Mouse (Mus musculus) hindbrain, embryonic 15.5 days (tissue): ENCODE measurements around the gene Cnn2. TPM values are rescaled to one million over a fixed set of nuclear protein-coding genes. Genes with fewer than 3 reads are reported as not detected.
A peak's percentile ranks its signal among the peaks of the same experiment; 100 is the strongest.

Source experiments
- ATAC-seq: fragments of 200-750 bp; cut with Nextera tagmentation; 2 replicates; pipeline ENCODE4 v1.8.0; 2017; ENCODE audit warnings: low read depth, moderate number of reproducible peaks, moderate TSS enrichment; ENCODE audit not compliant: low FRiP score
- H3K27ac ChIP-seq: fragments of 300-500 bp; sonication (generic); replicated peaks from 2 replicates; pipeline ENCODE4 v1.5.1; 2015; ENCODE audit warnings: mild to moderate bottlenecking, inconsistent platforms
- H3K27me3 ChIP-seq: fragments of 300-500 bp; sonication (generic); 2 replicates; pipeline ENCODE4 v1.6.1; 2015; ENCODE audit warnings: control low read depth, inconsistent platforms
- H3K36me3 ChIP-seq: fragments of 300-500 bp; sonication (generic); 2 replicates; pipeline ENCODE4 v1.6.1; 2015; ENCODE audit warnings: control low read depth, inconsistent platforms
- H3K4me1 ChIP-seq: fragments of 300-500 bp; sonication (generic); replicated peaks from 2 replicates; pipeline ENCODE4 v1.6.1; 2015; ENCODE audit warnings: control low read depth, inconsistent platforms
- H3K4me2 ChIP-seq: fragments of 300-500 bp; sonication (generic); 2 replicates; pipeline ENCODE4 v1.6.1; 2015; ENCODE audit warnings: moderate library complexity, mild to moderate bottlenecking, inconsistent platforms
- H3K4me3 ChIP-seq: fragments of 300-500 bp; sonication (generic); 2 replicates; pipeline ENCODE4 v1.5.1; 2015; ENCODE audit warnings: mild to moderate bottlenecking, inconsistent platforms
- H3K9ac ChIP-seq: fragments of 300-500 bp; sonication (generic); 2 replicates; pipeline ENCODE4 v1.6.1; 2015; ENCODE audit warnings: inconsistent platforms
- H3K9me3 ChIP-seq: fragments of 300-500 bp; sonication (generic); 2 replicates; pipeline ENCODE4 v1.6.1; 2016; ENCODE audit warnings: control low read depth, inconsistent platforms
- WGBS: fragments of 180-500 bp; shearing (Covaris S2); methylation state at CpG from one replicate; pipeline ENCODE4 v1.1.7; 2015; 5-methylcytosine and 5-hydroxymethylcytosine counted together
- polyA plus RNA-seq: library from polyadenylated mRNA; unstranded; fragments of >200 nt; fragmentation: Nextera tagmentation; extraction: Ambion mirVana; gene quantifications from 2 replicates; pipeline ENCODE4 v1.2.1, GENCODE M21; 2015

Gene Cnn2
- polyA plus RNA-seq, 1 experiment from 2014 or later, result 29.4 TPM

DNA sequence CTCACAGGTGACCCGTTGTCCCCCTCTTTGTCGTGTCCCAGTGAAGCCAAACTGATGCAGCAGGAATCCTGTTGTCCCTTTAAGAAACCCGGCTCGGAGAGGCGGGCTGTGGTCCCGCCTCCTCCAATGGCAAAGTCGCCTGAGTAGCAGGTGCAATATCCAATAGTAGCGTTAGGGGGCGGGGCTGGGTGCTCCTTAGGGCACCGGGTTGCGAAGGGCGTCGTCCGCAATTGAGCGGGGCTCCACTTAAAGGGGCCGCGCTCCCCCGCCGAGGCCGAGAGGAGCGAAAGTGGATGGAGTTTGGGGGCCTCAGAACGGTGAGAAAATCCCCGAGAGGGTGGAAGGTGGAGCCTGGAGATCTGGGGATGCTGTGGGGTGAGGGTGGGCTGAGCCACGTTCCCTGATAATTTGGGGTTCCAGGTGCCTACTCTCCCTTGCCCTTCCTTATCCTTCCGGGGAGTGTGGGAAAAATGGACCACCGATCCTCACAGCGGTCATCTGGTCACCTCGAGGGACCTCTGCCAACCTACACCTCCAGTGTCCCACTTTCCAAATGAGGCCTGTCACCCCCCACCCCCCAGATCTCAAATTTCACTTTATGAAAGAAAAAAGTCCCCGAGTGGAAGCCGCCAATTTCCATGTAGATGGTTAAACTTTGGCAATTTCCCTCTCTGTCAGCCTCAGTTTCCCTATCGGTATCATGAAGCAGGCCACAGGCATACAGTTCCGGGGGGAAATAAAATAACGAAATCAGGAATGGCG, 8.1 kb downstream of the Cnn2 start, which contains the start of gene Abca7:
Gene Abca7, plus strand, starts transcription at position 223 of the 762 bp plus-strand sequence.
- no peaks in the 10 kb centered on the region for H3K9me3 ChIP-seq
- peak within 1 kb of the TSS; percentile 54 for H3K4me3 ChIP-seq
- peaks cover 29% of the 10 kb centered on the region for H3K4me1 ChIP-seq
- H3K9ac ChIP-seq, result peak within 1 kb of the TSS; percentile 46
- under 1% methylated on average over 34 of the region's 34 CpGs for WGBS
- peak within 1 kb of the TSS; percentile 81 for H3K4me2 ChIP-seq
- peak; percentile 90 for ATAC-seq
- no peaks in the 10 kb centered on the region for H3K36me3 ChIP-seq
- H3K27me3 ChIP-seq, result peaks cover 4% of the 10 kb centered on the region
- H3K27ac ChIP-seq, result peak within 1 kb of the TSS; percentile 69

GRCm38 (mm10) chr10:79997034-79997760, 8.8 kb downstream of the Cnn2 start:
- Histone ChIP-seq H3K9ac (peak overlapping the region; percentile 46), H3K4me2 (peak overlapping the region; percentile 81), H3K27me3 (peaks cover 11% of the 10 kb centered on the region), H3K4me1 (peaks cover 29% of the 10 kb centered on the region), H3K4me3 (peak overlapping the region; percentile 54), H3K9me3 (no peaks in the 10 kb centered on the region), H3K36me3 (no peaks in the 10 kb centered on the region), H3K27ac (peak overlapping the region; percentile 69)
- ATAC-seq, result peak; percentile 74
- 1% methylated on average over 35 of the region's 35 CpGs for WGBS

GRCm38 (mm10) chr10:79997819-79998218, 9.4 kb downstream of the Cnn2 start:
- peak; percentile 16; the same call in 1 of the 2 replicates for ATAC-seq
- Histone ChIP-seq H3K9ac (peak overlapping the region; percentile 40), H3K9me3 (no peaks in the 10 kb centered on the region), H3K4me1 (peaks cover 29% of the 10 kb centered on the region), H3K4me2 (peak overlapping the region; percentile 81), H3K36me3 (no peaks in the 10 kb centered on the region), H3K27ac (peak overlapping the region; percentile 69), H3K27me3 (peaks cover 14% of the 10 kb centered on the region), H3K4me3 (peak overlapping the region; percentile 54)
- 9% methylated on average over 15 of the region's 15 CpGs for WGBS

GRCm38 (mm10) chr10:80001945-80002344, 13.6 kb downstream of the Cnn2 start:
- Histone ChIP-seq H3K36me3 (no peaks in the 10 kb centered on the region), H3K27me3 (peaks cover 15% of the 10 kb centered on the region), H3K4me2 (no peak overlapping the region), H3K4me3 (no peak overlapping the region), H3K27ac (no peak overlapping the region), H3K9me3 (no peaks in the 10 kb centered on the region), H3K9ac (no peak overlapping the region), H3K4me1 (peaks cover 17% of the 10 kb centered on the region)
- WGBS, result 79% methylated on average over 9 of the region's 9 CpGs
- ATAC-seq, result no peak

- H3K4me3 ChIP-seq, result no peak overlapping the region
- no peak overlapping the region for H3K9ac ChIP-seq
- WGBS, result 25% methylated on average over 21 of the region's 21 CpGs
These were observed 14.4 kb downstream of the Cnn2 start for GRCm38 (mm10) chr10:80002829-80003228.

DNA sequence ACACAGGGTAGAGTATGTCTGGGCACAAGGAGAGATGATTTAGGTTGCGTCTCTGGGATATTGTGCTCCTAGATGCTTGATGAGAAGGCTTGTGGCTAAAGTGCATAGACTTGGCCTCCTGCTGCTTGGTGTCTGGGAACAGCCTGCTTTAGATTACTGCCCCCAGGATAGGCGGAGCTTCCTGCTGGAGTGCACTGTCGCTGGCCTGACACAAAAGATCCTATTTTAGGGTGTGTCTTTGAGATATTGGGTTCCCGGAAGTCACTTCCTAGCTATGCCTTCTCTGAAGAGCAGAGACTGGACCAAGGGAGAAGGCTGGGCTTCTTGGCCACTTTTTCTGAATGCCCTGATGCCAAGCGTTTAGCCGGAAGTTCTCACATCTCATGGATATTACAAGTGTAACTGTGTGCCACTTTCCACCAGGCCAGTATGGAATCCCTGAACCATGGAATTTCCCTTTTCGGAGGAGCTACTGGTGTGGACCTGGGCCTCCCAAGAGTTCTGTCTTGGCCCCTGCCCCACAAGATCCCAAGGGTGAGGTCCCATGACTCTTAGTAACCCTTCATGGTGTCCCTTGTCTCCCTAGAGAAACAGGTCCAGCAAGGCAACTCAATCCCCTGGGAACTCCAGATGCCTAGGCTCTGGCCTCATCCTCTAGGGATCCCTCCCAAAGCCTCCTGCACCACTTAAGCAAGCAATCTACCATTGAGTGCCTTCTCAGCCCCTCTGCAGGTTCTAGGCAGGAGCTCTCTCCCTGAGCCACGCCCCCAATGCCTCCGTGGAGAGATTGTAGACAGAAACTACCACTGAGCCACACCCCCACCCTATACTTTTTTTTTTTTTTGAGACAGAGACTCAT, 15.2 kb downstream of the Cnn2 start:
- Histone ChIP-seq H3K36me3 (peaks cover 2% of the 10 kb centered on the region), H3K4me1 (0 out of 2 replicates have a peak, but pooled peaks cover under 1% of the 10 kb centered on the region)

More at GRCm38 (mm10) chr10:80002829-80003228, 14.4 kb downstream of the Cnn2 start:
- Histone ChIP-seq H3K27ac (no peak overlapping the region), H3K36me3 (no peaks in the 10 kb centered on the region), H3K9me3 (no peaks in the 10 kb centered on the region), H3K27me3 (peaks cover 15% of the 10 kb centered on the region), H3K4me2 (no peak overlapping the region), H3K4me1 (peaks cover 8% of the 10 kb centered on the region)
- no peak for ATAC-seq

GRCm38 (mm10) chr10:80004233-80004705, 15.9 kb downstream of the Cnn2 start:
- no peak overlapping the region for H3K9ac ChIP-seq
- no peak overlapping the region for H3K4me3 ChIP-seq
- H3K36me3 ChIP-seq, result peaks cover 9% of the 10 kb centered on the region
- H3K4me1 ChIP-seq, result no peaks in the 10 kb centered on the region
- no peak overlapping the region for H3K27ac ChIP-seq
- H3K4me2 ChIP-seq, result no peak overlapping the region
- no peak for ATAC-seq
- 87% methylated on average over 8 of the region's 8 CpGs for WGBS
- H3K27me3 ChIP-seq, result peaks cover 15% of the 10 kb centered on the region
- H3K9me3 ChIP-seq, result no peaks in the 10 kb centered on the region

More for the DNA sequence above, 15.2 kb downstream of the Cnn2 start:
- no peak overlapping the region for H3K9ac ChIP-seq
- no peak overlapping the region for H3K4me3 ChIP-seq
- H3K4me2 ChIP-seq, result no peak overlapping the region
- no peak for ATAC-seq
- 62% methylated on average over 9 of the region's 9 CpGs for WGBS
- peaks cover 15% of the 10 kb centered on the region for H3K27me3 ChIP-seq
- H3K27ac ChIP-seq, result no peak overlapping the region
- no peaks in the 10 kb centered on the region for H3K9me3 ChIP-seq

DNA sequence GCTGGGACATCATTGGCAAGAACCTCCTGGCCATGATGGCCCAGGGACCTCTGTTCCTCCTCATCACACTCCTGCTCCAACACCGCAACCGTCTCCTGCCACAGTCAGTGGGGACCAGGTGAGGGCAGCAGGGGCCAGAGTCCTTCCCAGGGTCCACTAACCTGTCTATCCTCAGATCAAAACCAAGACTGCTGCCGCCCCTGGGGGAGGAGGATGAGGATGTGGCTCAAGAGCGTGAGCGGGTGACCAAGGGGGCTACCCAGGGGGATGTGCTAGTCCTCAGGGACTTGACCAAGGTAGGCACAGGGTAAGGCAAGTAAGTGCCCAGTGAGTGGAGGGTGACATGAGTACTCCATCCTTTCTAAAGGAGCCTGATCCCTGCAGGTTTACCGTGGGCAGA, 23.4 kb downstream of the Cnn2 start:
- ATAC-seq, result no peak
- Histone ChIP-seq H3K4me3 (no peak overlapping the region), H3K27ac (no peak overlapping the region), H3K9me3 (peaks cover 15% of the 10 kb centered on the region), H3K36me3 (peaks cover 41% of the 10 kb centered on the region), H3K4me2 (no peak overlapping the region), H3K4me1 (no peaks in the 10 kb centered on the region), H3K9ac (no peak overlapping the region), H3K27me3 (peaks cover 48% of the 10 kb centered on the region)
- WGBS, result 88% methylated on average over 6 of the region's 6 CpGs

GRCm38 (mm10) chr10:80013609-80014008, 25.2 kb downstream of the Cnn2 start:
- Histone ChIP-seq H3K4me2 (no peak overlapping the region), H3K9me3 (peaks cover 15% of the 10 kb centered on the region), H3K4me3 (no peak overlapping the region), H3K27ac (no peak overlapping the region), H3K36me3 (peaks cover 39% of the 10 kb centered on the region), H3K4me1 (no peaks in the 10 kb centered on the region), H3K9ac (no peak overlapping the region), H3K27me3 (peaks cover 52% of the 10 kb centered on the region)
- no peak for ATAC-seq
- 34% methylated on average over 25 of the region's 25 CpGs for WGBS

DNA sequence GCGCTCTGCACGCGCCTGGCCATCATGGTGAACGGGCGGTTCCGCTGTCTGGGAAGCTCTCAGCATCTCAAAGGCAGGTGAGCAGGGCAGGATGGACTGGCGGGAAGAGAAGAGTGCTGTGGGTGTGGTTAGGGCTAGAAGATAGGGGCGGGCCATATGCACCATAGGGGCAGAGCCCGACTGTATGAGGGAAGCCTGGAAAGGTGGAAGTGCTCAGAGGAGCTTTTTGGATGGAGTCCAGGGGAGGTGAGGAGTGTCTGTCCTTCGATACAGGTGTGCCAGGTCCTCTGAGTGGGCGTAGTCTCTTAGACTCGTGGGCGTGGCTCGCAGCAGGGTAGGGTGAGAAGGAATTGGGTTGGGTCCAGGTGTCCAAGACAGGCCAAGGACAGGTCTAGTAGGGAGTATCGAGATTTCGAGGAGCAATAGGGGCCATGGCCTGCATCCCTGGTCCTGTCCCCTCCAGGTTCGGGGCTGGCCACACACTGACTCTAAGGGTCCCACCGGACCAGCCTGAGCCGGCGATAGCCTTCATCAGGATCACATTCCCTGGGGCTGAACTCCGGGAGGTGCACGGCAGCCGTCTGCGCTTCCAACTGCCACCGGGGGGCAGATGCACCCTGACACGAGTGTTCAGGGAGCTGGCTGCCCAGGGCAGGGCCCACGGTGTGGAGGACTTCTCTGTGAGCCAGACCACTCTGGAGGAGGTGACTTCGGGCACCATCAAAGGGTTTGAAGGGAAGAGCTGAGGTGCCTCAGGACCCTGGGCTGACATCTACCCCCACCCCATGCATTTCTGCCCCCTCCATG, 26.3 kb downstream of the Cnn2 start:
- Histone ChIP-seq H3K36me3 (peaks cover 29% of the 10 kb centered on the region), H3K9ac (no peak overlapping the region), H3K9me3 (peaks cover 15% of the 10 kb centered on the region), H3K27me3 (peaks cover 60% of the 10 kb centered on the region), H3K4me1 (no peaks in the 10 kb centered on the region), H3K4me3 (no peak overlapping the region), H3K27ac (no peak overlapping the region), H3K4me2 (no peak overlapping the region)
- no peak for ATAC-seq
- 27% methylated on average over 28 of the region's 28 CpGs for WGBS

DNA sequence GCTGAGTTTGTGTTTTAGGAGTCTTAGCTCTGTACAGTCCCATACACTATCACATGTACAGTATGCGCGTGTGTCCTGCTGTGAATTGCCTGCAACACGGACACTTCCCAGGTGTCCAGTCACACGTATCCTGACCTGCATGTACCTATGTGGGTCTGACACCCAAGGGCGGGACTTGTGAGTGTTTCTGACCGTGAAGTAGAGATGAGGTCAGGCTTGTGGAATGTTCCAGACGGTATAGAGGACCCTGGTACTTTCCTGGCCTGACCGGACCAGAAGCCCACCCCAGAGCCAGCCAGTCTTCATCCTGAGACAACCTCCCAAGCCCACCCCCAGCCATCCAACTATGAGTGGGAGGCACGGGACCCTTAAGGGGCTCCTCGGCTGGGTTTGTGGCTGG, 27.2 kb downstream of the Cnn2 start:
- peaks cover 67% of the 10 kb centered on the region for H3K27me3 ChIP-seq

More for the DNA sequence above, 27.2 kb downstream of the Cnn2 start:
- Histone ChIP-seq H3K36me3 (peaks cover 21% of the 10 kb centered on the region), H3K9me3 (peaks cover 8% of the 10 kb centered on the region), H3K9ac (no peak overlapping the region), H3K27ac (no peak overlapping the region), H3K4me3 (no peak overlapping the region), H3K4me1 (no peaks in the 10 kb centered on the region), H3K4me2 (no peak overlapping the region)
- WGBS, result 82% methylated on average over 10 of the region's 10 CpGs
- no peak for ATAC-seq
